Mouse (Mus musculus): ENCODE measurements around the gene Enc1. TPM values are rescaled to one million over a fixed set of nuclear protein-coding genes. Genes with fewer than 3 reads are reported as not detected.

Enc1 gene
- polyA plus RNA-seq, 1 experiment from 2014 or later: 8.5 TPM

- Histone ChIP-seq H3K9me3 (replicated peaks; ENCODE audit: control insufficient read depth, low read length) (no peaks in the 10 kb centered on the region), H3K36me3 (ENCODE audit: control insufficient read depth, insufficient read depth, low read length) (no peaks in the 10 kb centered on the region), H3K4me2 (ENCODE audit: low read depth, low read length) (no peak overlapping the region), H3K27ac (ENCODE audit: low read length) (no peak overlapping the region), H3K27me3 (ENCODE audit: control insufficient read depth, insufficient read depth, low read length) (no peaks in the 10 kb centered on the region), H3K4me1 (ENCODE audit: control insufficient read depth, insufficient read depth, low read length) (peaks cover 9% of the 10 kb centered on the region; the same call in 1 of the 2 replicates), H3K4me3 (replicated peaks; ENCODE audit: low read length) (no peak overlapping the region), H3K9ac (ENCODE audit: low read length) (no peak overlapping the region)
- no peak for ATAC-seq (ENCODE audit: insufficient read depth, low FRiP score)
- WGBS: 64% methylated on average over 4 of the region's 4 CpGs
These were observed 39.0 kb upstream of the Enc1 start for GRCm38 (mm10) chr13:97201896-97202295.

DNA sequence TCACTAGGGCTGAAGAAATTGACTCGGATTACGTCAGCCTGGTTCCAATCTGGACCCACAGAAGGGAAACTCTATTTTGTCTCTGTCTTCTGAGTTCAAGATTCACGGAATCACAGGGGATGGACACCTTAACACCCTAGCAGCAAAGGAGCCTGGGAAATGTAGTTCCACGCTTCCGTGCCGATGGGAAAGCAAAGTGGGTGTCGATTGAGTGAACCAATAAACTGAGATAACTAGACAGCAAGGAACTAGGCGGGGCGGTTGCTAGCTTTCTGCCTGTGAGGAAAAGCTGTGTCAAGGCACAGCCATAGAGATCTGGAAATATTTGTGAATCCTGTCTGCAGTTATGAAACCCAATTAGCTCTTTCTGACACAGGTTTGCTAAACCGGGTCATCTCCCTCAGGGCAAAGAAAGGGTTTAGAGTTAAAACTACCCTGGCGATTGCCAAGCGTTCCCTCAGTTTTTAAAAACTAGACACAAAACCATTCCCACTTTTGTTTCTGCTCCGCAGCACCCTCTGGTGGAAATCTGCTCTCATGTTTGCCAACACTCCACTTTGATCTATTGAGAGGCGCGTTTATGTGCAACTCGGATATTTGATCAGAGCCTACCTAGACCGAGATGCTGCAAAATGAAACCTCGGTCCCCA, 35.7 kb upstream of the Enc1 start:
- Histone ChIP-seq H3K9me3 (replicated peaks; ENCODE audit: control insufficient read depth, low read length) (no peaks in the 10 kb centered on the region), H3K27me3 (ENCODE audit: control insufficient read depth, insufficient read depth, low read length) (no peaks in the 10 kb centered on the region), H3K4me1 (ENCODE audit: control insufficient read depth, insufficient read depth, low read length) (no peaks in the 10 kb centered on the region), H3K36me3 (ENCODE audit: control insufficient read depth, insufficient read depth, low read length) (no peaks in the 10 kb centered on the region), H3K9ac (ENCODE audit: low read length) (peak overlapping the region; percentile 49), H3K4me3 (replicated peaks; ENCODE audit: low read length) (peak overlapping the region; percentile 43), H3K4me2 (ENCODE audit: low read depth, low read length) (peak overlapping the region; percentile 52), H3K27ac (ENCODE audit: low read length) (peak overlapping the region; percentile 66)
- peak; percentile 88 for ATAC-seq (ENCODE audit: insufficient read depth, low FRiP score)
- WGBS: 11% methylated on average over 18 of the region's 18 CpGs

DNA sequence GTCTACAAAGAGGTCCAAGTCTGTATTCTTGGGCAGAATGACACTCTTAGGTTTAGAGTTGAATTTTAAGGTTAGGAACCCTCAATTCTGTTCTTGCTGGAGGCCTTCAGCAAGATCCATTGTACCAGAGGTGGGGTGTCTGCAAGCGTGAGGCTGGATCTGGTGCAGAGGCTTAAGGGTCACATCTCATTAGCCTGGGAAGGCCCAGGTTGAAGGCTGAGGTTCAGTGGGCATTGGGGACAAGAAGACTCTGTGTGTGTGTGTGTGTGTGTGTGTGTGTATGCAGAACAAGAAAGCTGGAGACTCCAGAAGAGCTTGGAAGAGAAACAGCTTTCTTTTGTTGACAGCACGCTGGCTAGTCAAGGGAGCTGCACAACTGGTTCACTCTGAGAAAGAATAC, 34.9 kb upstream of the Enc1 start:
- Histone ChIP-seq H3K9ac (ENCODE audit: low read length) (no peak overlapping the region), H3K4me3 (replicated peaks; ENCODE audit: low read length) (no peak overlapping the region), H3K27ac (ENCODE audit: low read length) (no peak overlapping the region), H3K4me1 (ENCODE audit: control insufficient read depth, insufficient read depth, low read length) (no peaks in the 10 kb centered on the region), H3K4me2 (ENCODE audit: low read depth, low read length) (no peak overlapping the region), H3K27me3 (ENCODE audit: control insufficient read depth, insufficient read depth, low read length) (no peaks in the 10 kb centered on the region), H3K9me3 (replicated peaks; ENCODE audit: control insufficient read depth, low read length) (no peaks in the 10 kb centered on the region), H3K36me3 (ENCODE audit: control insufficient read depth, insufficient read depth, low read length) (no peaks in the 10 kb centered on the region)
- ATAC-seq (ENCODE audit: insufficient read depth, low FRiP score): no peak
- WGBS: 88% methylated on average over 2 of the region's 2 CpGs

- no peak for ATAC-seq (ENCODE audit: insufficient read depth, low FRiP score)
- no peak overlapping the region for H3K4me2 ChIP-seq (ENCODE audit: low read depth, low read length)
- 77% methylated on average over 7 of the region's 7 CpGs for WGBS
These were observed 33.3 kb upstream of the Enc1 start for GRCm38 (mm10) chr13:97207472-97208111.

GRCm38 (mm10) chr13:97208112-97208478, 32.8 kb upstream of the Enc1 start:
- no peak overlapping the region for H3K27ac ChIP-seq (ENCODE audit: low read length)
- no peak overlapping the region for H3K4me3 ChIP-seq (replicated peaks; ENCODE audit: low read length)
- WGBS: 42% methylated on average over 7 of the region's 7 CpGs
- H3K9ac ChIP-seq (ENCODE audit: low read length): no peak overlapping the region
- no peak for ATAC-seq (ENCODE audit: insufficient read depth, low FRiP score)
- no peak overlapping the region for H3K4me2 ChIP-seq (ENCODE audit: low read depth, low read length)
- no peaks in the 10 kb centered on the region for H3K27me3 ChIP-seq (ENCODE audit: control insufficient read depth, insufficient read depth, low read length)
- H3K9me3 ChIP-seq (replicated peaks; ENCODE audit: control insufficient read depth, low read length): no peaks in the 10 kb centered on the region
- no peaks in the 10 kb centered on the region for H3K36me3 ChIP-seq (ENCODE audit: control insufficient read depth, insufficient read depth, low read length)
- H3K4me1 ChIP-seq (ENCODE audit: control insufficient read depth, insufficient read depth, low read length): no peaks in the 10 kb centered on the region

More at GRCm38 (mm10) chr13:97207472-97208111, 33.3 kb upstream of the Enc1 start:
- Histone ChIP-seq H3K9ac (ENCODE audit: low read length) (no peak overlapping the region), H3K4me1 (ENCODE audit: control insufficient read depth, insufficient read depth, low read length) (no peaks in the 10 kb centered on the region), H3K4me3 (replicated peaks; ENCODE audit: low read length) (no peak overlapping the region), H3K27me3 (ENCODE audit: control insufficient read depth, insufficient read depth, low read length) (no peaks in the 10 kb centered on the region), H3K36me3 (ENCODE audit: control insufficient read depth, insufficient read depth, low read length) (no peaks in the 10 kb centered on the region), H3K9me3 (replicated peaks; ENCODE audit: control insufficient read depth, low read length) (no peaks in the 10 kb centered on the region), H3K27ac (ENCODE audit: low read length) (no peak overlapping the region)

DNA sequence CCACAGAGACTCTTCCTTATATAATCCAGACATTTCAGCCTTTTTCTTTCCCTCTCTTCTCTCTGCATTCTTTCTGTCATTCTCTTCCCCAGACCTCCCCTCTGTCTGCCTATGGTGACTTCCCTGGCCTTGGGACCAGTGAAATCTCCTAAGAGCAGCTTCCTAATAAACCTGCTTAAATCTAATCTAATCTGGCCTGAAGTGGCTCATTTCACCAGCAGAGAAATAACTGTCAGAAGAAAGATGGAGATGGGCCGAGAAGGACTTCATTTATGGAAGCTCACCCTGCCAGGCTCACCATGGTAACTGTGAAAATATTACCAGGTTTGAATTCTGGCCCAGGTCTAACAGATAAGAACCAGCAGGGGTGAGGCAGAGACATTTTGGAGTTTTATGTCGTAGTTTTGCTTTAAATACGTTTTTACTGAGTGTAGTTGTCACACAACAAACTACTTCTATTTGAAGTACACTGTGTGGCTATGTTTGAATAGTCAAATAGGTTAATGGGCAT, 32.4 kb upstream of the Enc1 start:
- H3K36me3 ChIP-seq (ENCODE audit: control insufficient read depth, insufficient read depth, low read length): no peaks in the 10 kb centered on the region
- no peak for ATAC-seq (ENCODE audit: insufficient read depth, low FRiP score)
- no peaks in the 10 kb centered on the region for H3K27me3 ChIP-seq (ENCODE audit: control insufficient read depth, insufficient read depth, low read length)
- H3K4me3 ChIP-seq (replicated peaks; ENCODE audit: low read length): no peak overlapping the region
- H3K9me3 ChIP-seq (replicated peaks; ENCODE audit: control insufficient read depth, low read length): no peaks in the 10 kb centered on the region
- no peak overlapping the region for H3K27ac ChIP-seq (ENCODE audit: low read length)
- WGBS: 53% methylated on average over 3 of the region's 3 CpGs
- no peak overlapping the region for H3K9ac ChIP-seq (ENCODE audit: low read length)
- no peak overlapping the region for H3K4me2 ChIP-seq (ENCODE audit: low read depth, low read length)
- H3K4me1 ChIP-seq (ENCODE audit: control insufficient read depth, insufficient read depth, low read length): no peaks in the 10 kb centered on the region

- Histone ChIP-seq H3K4me1 (ENCODE audit: control insufficient read depth, insufficient read depth, low read length) (no peaks in the 10 kb centered on the region), H3K4me2 (ENCODE audit: low read depth, low read length) (no peak overlapping the region), H3K27ac (ENCODE audit: low read length) (no peak overlapping the region), H3K4me3 (replicated peaks; ENCODE audit: low read length) (no peak overlapping the region), H3K9me3 (replicated peaks; ENCODE audit: control insufficient read depth, low read length) (no peaks in the 10 kb centered on the region), H3K27me3 (ENCODE audit: control insufficient read depth, insufficient read depth, low read length) (no peaks in the 10 kb centered on the region), H3K9ac (ENCODE audit: low read length) (no peak overlapping the region), H3K36me3 (ENCODE audit: control insufficient read depth, insufficient read depth, low read length) (no peaks in the 10 kb centered on the region)
- 64% methylated on average over 3 of the region's 3 CpGs for WGBS
- no peak for ATAC-seq (ENCODE audit: insufficient read depth, low FRiP score)
These were observed 26.2 kb upstream of the Enc1 start for GRCm38 (mm10) chr13:97214583-97215268.

GRCm38 (mm10) chr13:97215563-97215962, 25.3 kb upstream of the Enc1 start:
- no peaks in the 10 kb centered on the region for H3K9me3 ChIP-seq (replicated peaks; ENCODE audit: control insufficient read depth, low read length)
- H3K9ac ChIP-seq (ENCODE audit: low read length): no peak overlapping the region
- H3K4me1 ChIP-seq (ENCODE audit: control insufficient read depth, insufficient read depth, low read length): no peaks in the 10 kb centered on the region
- H3K4me2 ChIP-seq (ENCODE audit: low read depth, low read length): no peak overlapping the region
- H3K27ac ChIP-seq (ENCODE audit: low read length): no peak overlapping the region
- H3K4me3 ChIP-seq (replicated peaks; ENCODE audit: low read length): no peak overlapping the region
- no peak for ATAC-seq (ENCODE audit: insufficient read depth, low FRiP score)
- no peaks in the 10 kb centered on the region for H3K27me3 ChIP-seq (ENCODE audit: control insufficient read depth, insufficient read depth, low read length)
- 58% methylated on average over 4 of the region's 4 CpGs for WGBS
- H3K36me3 ChIP-seq (ENCODE audit: control insufficient read depth, insufficient read depth, low read length): no peaks in the 10 kb centered on the region

GRCm38 (mm10) chr13:97216196-97216595, 24.7 kb upstream of the Enc1 start:
- Histone ChIP-seq H3K36me3 (ENCODE audit: control insufficient read depth, insufficient read depth, low read length) (no peaks in the 10 kb centered on the region), H3K4me3 (replicated peaks; ENCODE audit: low read length) (no peak overlapping the region), H3K27me3 (ENCODE audit: control insufficient read depth, insufficient read depth, low read length) (no peaks in the 10 kb centered on the region), H3K4me1 (ENCODE audit: control insufficient read depth, insufficient read depth, low read length) (no peaks in the 10 kb centered on the region), H3K4me2 (ENCODE audit: low read depth, low read length) (no peak overlapping the region), H3K9ac (ENCODE audit: low read length) (no peak overlapping the region), H3K9me3 (replicated peaks; ENCODE audit: control insufficient read depth, low read length) (no peaks in the 10 kb centered on the region), H3K27ac (ENCODE audit: low read length) (no peak overlapping the region)
- 59% methylated on average over 5 of the region's 5 CpGs for WGBS
- no peak for ATAC-seq (ENCODE audit: insufficient read depth, low FRiP score)
